Mouse (Mus musculus) erythroblast, embryonic 14.5 days (primary cell): ENCODE measurements around the gene Clca3a1. TPM values are rescaled to one million over a fixed set of nuclear protein-coding genes. Genes with fewer than 3 reads are reported as not detected.

Experiments
- H3K27me3 ChIP-seq: 2 replicates; pipeline ENCODE4 v1.6.1; 2012; ENCODE audit warnings: inconsistent platforms; ENCODE audit not compliant: control insufficient read depth
- H3K36me3 ChIP-seq: 2 replicates; pipeline ENCODE4 v1.6.1; 2012; ENCODE audit warnings: mild to moderate bottlenecking, inconsistent platforms; ENCODE audit not compliant: control insufficient read depth
- H3K4me1 ChIP-seq: 2 replicates; pipeline ENCODE4 v1.6.1; 2012; ENCODE audit warnings: inconsistent platforms; ENCODE audit not compliant: control insufficient read depth
- H3K4me3 ChIP-seq: replicated peaks from 2 replicates; pipeline ENCODE3; 2012; ENCODE audit warnings: moderate library complexity, mild to moderate bottlenecking, inconsistent platforms
- H3K9me3 ChIP-seq: 2 replicates; pipeline ENCODE4 v1.6.1; 2012; ENCODE audit warnings: low read length, inconsistent platforms, mixed read lengths; ENCODE audit not compliant: control insufficient read depth
- GATA1 ChIP-seq: IDR thresholded peaks from 2 replicates; pipeline ENCODE4 v1.6.1; 2012; ENCODE audit warnings: low read length, inconsistent platforms, mixed read lengths
- TAL1 ChIP-seq: IDR thresholded peaks from 3 replicates; pipeline ENCODE4 v1.6.1; 2012; ENCODE audit warnings: low read length, inconsistent platforms, mixed read lengths
- polyA plus RNA-seq: library from polyadenylated mRNA; stranded (reverse); fragments of >175 nt; gene quantifications from 2 replicates; pipeline ENCODE4 v1.2.3, GENCODE M21; 2012

Clca3a1 gene
- polyA plus RNA-seq, 1 experiment, result not detected

GRCm38 (mm10) chr3:144711607-144712206 lies 49.1 kb downstream of the Clca3a1 start:
- Histone ChIP-seq H3K9me3 (no peaks in the 10 kb centered on the region), H3K4me1 (peaks cover 32% of the 10 kb centered on the region), H3K4me3 (no peak overlapping the region), H3K36me3 (peaks cover 97% of the 10 kb centered on the region), H3K27me3 (no peaks in the 10 kb centered on the region)
- TF ChIP-seq TAL1 (no peak), GATA1 (no peak)

- Histone ChIP-seq H3K9me3 (no peaks in the 10 kb centered on the region), H3K4me1 (peaks cover 10% of the 10 kb centered on the region), H3K4me3 (no peak overlapping the region), H3K27me3 (no peaks in the 10 kb centered on the region), H3K36me3 (peaks cover 97% of the 10 kb centered on the region)
- no peak for TF ChIP-seq TAL1
- no peak for TF ChIP-seq GATA1
These were observed 52.2 kb downstream of the Clca3a1 start for GRCm38 (mm10) chr3:144708612-144709011.

DNA sequence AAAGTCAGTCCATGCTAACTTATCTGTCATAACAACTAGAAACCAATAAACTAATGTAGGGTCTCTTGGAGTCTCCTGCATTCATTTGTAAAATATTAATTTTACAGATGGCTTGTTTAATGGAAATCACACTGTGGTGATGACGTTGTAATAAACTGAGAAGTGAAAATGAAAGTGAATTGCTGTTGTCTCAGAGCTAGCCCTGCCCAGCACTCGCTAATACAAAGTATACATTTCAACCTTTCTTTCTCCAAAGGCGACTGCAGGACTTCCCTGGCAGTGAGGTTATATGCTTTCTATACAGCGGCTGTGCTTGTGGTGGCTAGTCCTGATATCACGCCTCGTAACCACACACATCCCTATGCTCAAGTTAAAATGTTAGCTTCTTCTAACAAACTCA lies 56.8 kb downstream of the Clca3a1 start:
- TF ChIP-seq TAL1 (no peak), GATA1 (no peak)

DNA sequence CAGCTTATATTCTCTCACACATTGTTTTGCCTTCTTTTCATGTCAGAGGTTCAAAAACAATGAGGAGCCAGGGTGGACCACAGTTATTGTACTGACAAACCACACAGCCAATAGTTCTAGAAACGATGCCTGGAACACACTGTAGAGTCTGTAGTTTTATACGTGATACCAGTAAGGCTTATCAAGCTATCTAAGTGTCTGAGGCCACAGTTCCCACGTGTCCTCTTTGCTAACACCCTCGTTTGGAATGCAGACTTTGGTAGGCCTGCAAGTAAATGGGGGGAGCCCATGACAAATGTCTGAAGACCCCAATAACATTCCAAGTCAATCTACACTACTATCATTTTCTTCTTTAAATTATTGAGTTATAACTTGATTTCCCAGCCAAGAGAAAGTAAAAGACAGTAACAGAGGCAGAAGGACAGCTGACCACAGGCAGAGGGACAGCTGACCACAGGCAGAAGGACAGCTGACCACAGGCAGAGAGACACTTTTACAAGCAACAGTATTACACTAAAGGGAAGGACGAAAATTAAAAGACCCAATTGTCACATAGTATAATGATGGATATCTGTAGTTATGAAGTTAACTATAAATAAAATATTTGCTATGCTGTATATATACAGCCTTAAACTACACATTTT lies 61.9 kb downstream of the Clca3a1 start:
- Histone ChIP-seq H3K4me3 (no peak overlapping the region), H3K4me1 (peaks cover 28% of the 10 kb centered on the region)
- TF ChIP-seq GATA1, result no peak
- no peak for TF ChIP-seq TAL1

More for the DNA sequence above, 56.8 kb downstream of the Clca3a1 start:
- no peak overlapping the region for H3K4me3 ChIP-seq
- H3K27me3 ChIP-seq, result no peaks in the 10 kb centered on the region
- peaks cover 96% of the 10 kb centered on the region for H3K36me3 ChIP-seq
- no peaks in the 10 kb centered on the region for H3K9me3 ChIP-seq
- peaks cover 19% of the 10 kb centered on the region for H3K4me1 ChIP-seq

DNA sequence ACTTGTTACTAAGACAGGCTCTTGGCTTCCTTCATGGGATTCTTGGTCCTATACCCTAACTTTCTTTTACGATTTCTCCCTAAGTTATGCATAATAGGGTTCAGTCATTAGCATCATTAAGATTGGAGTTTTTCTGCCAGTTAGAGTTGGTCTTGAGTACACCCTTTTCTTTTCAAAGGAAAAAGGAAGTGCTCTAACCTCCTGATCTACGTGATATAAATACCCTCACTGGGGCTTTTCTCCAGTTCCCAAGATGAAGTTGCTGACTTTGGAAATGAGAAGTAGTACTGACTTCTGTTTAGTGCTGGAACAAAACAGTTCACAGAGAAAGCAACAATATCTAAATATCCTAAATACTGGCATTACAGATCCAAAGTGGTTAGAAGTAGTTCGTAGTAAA lies 62.8 kb downstream of the Clca3a1 start:
- Histone ChIP-seq H3K36me3 (peaks cover 99% of the 10 kb centered on the region), H3K27me3 (no peaks in the 10 kb centered on the region), H3K4me3 (no peak overlapping the region), H3K9me3 (no peaks in the 10 kb centered on the region), H3K4me1 (peaks cover 26% of the 10 kb centered on the region)
- TF ChIP-seq GATA1, result no peak
- no peak for TF ChIP-seq TAL1

More for the DNA sequence above, 61.9 kb downstream of the Clca3a1 start:
- Histone ChIP-seq H3K27me3 (no peaks in the 10 kb centered on the region), H3K36me3 (peaks cover 99% of the 10 kb centered on the region), H3K9me3 (no peaks in the 10 kb centered on the region)

- TF ChIP-seq GATA1, result no peak
- no peak; the same call in 2 of the 3 replicates for TF ChIP-seq TAL1
- Histone ChIP-seq H3K36me3 (peaks cover 98% of the 10 kb centered on the region), H3K4me1 (peaks cover 26% of the 10 kb centered on the region), H3K9me3 (no peaks in the 10 kb centered on the region), H3K27me3 (no peaks in the 10 kb centered on the region), H3K4me3 (no peak overlapping the region)
These were observed 63.6 kb downstream of the Clca3a1 start for GRCm38 (mm10) chr3:144697154-144697553.

DNA sequence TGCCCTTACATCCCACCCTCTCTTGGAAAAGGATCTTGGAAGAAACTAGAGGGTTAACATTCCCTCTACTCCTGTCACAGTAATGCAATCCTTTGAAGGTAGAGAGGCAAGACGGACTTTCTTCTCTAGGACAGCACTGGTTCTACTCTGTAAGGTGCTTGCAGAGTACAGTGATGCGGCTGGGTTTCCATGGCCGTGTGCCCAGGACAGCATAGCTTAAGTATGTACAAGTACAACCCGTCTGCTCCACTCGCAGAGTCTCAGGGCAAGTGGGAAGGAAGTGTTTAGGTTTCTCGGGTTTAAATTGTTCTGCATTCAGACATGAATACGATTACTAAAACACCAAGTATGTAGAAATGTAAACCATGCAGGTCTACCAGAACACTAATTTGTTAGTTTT lies 65.8 kb downstream of the Clca3a1 start:
- Histone ChIP-seq H3K27me3 (no peaks in the 10 kb centered on the region), H3K4me3 (no peak overlapping the region), H3K36me3 (peaks cover 99% of the 10 kb centered on the region), H3K9me3 (no peaks in the 10 kb centered on the region), H3K4me1 (peaks cover 25% of the 10 kb centered on the region)
- TF ChIP-seq TAL1 (no peak), GATA1 (no peak)

DNA sequence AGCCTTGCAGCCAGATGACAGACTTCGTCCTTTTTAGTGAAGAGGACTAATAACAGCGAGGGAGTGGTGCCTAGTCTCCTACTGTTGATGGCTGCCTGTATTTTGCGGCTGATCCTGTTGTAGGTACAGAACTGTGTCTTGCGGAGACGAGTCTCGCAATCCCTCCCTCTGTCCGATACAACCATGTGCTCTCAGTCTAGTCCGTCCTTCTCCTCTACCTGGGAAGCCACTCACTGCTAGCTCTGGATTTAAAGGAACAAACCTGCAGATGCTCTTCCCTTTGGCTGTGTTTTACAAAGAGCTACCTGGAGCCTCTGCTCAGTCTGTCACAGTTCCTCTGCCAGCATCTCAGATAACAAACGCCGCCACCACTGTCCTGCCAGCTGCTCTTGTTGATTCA lies 66.7 kb downstream of the Clca3a1 start:
- TF ChIP-seq GATA1 (no peak), TAL1 (no peak)
- H3K9me3 ChIP-seq, result no peaks in the 10 kb centered on the region
- no peak overlapping the region for H3K4me3 ChIP-seq
- H3K4me1 ChIP-seq, result peaks cover 27% of the 10 kb centered on the region
- H3K27me3 ChIP-seq, result no peaks in the 10 kb centered on the region
- peaks cover 99% of the 10 kb centered on the region for H3K36me3 ChIP-seq

DNA sequence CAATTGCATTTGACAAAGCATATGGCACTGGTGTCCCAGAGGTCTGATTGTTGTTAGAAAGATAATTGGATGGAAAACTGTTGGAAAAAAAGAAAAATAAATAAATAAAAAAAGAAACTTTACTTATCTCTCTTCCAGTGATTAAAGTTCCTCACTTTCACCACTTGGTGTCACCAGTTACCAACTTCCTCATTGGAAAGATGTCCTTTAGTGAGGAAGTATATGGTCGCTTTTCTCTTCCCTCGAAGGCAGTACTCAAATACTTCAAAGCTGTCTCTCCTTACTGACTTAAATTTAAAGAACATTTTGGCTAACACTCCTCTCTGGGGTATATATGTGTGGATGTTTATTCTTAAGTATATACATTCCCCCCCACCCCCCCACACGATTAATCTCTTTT lies 68.7 kb downstream of the Clca3a1 start:
- H3K4me1 ChIP-seq, result peaks cover 35% of the 10 kb centered on the region
- peaks cover 97% of the 10 kb centered on the region for H3K36me3 ChIP-seq
- no peaks in the 10 kb centered on the region for H3K9me3 ChIP-seq
- H3K4me3 ChIP-seq, result no peak overlapping the region
- TF ChIP-seq GATA1 (no peak), TAL1 (no peak)
- no peaks in the 10 kb centered on the region for H3K27me3 ChIP-seq

- no peak for TF ChIP-seq TAL1
- peaks cover 56% of the 10 kb centered on the region for H3K4me1 ChIP-seq
These were observed 71.5 kb downstream of the Clca3a1 start for GRCm38 (mm10) chr3:144689236-144689635.

More at GRCm38 (mm10) chr3:144689236-144689635, 71.5 kb downstream of the Clca3a1 start:
- Histone ChIP-seq H3K36me3 (peaks cover 97% of the 10 kb centered on the region), H3K27me3 (no peaks in the 10 kb centered on the region), H3K4me3 (peak overlapping the region; percentile 23), H3K9me3 (no peaks in the 10 kb centered on the region)
